Mouse (Mus musculus): ENCODE results near the gene Gpr179. TPM values are rescaled to one million over a fixed set of nuclear protein-coding genes. Genes with fewer than 3 reads are reported as not detected.
A peak's percentile ranks its signal among the peaks of the same experiment; 100 is the strongest.
"Not testable (repeated sequence)": the region's sequence is repeated elsewhere in the genome, so short reads cannot be mapped to it uniquely, and the experiment has no call there.

The Gpr179 gene
- polyA plus RNA-seq, 1 experiment from 2014 or later = 0.19 TPM

DNA sequence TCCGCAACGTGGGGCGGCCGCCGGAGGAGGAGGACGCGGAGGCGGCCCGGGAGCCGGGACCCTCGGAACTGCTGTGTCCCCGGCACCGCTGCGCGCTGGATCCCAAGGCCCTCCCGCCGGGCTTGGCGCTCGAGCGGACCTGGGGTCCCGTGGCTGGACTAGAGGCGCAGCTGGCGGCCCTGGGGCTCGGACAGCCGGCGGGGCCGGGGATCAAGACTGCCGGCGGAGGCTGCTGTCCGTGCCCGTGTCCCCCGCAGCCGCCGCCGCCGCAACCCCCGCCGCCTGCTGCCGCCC, 10.7 kb upstream of the Gpr179 start:
- Histone ChIP-seq H3K27ac (ENCODE audit: low read length) (peak overlapping the region; percentile 80), H3K27me3 (replicated peaks; ENCODE audit: control insufficient read depth, insufficient read depth, low read length) (no peaks in the 10 kb centered on the region), H3K4me2 (ENCODE audit: low read length) (peak overlapping the region; percentile 66), H3K4me3 (replicated peaks; ENCODE audit: low read length) (peak overlapping the region; percentile 98), H3K9me3 (ENCODE audit: control insufficient read depth, low read length) (no peaks in the 10 kb centered on the region), H3K4me1 (replicated peaks; ENCODE audit: control insufficient read depth, insufficient read depth, low read length) (peaks cover 40% of the 10 kb centered on the region), H3K36me3 (ENCODE audit: control insufficient read depth, insufficient read depth) (no peaks in the 10 kb centered on the region), H3K9ac (replicated peaks; ENCODE audit: low read depth, low read length) (peak overlapping the region; percentile 91)
- WGBS = under 1% methylated on average over 28 of the region's 39 CpGs
- ATAC-seq = no peak; the same call in none of the 2 replicates

GRCm38 (mm10) chr11:97361948-97362648, 10.2 kb upstream of the Gpr179 start, which contains the start of gene Socs7:
Gene Socs7, plus strand, starts transcription at chr11:97362551.
- under 1% methylated on average over 30 of the region's 81 CpGs for WGBS
- Histone ChIP-seq H3K27me3 (replicated peaks; ENCODE audit: control insufficient read depth, insufficient read depth, low read length) (no peaks in the 10 kb centered on the region), H3K9ac (replicated peaks; ENCODE audit: low read depth, low read length) (peak within 1 kb of the TSS; percentile 91), H3K4me1 (replicated peaks; ENCODE audit: control insufficient read depth, insufficient read depth, low read length) (peaks cover 36% of the 10 kb centered on the region), H3K36me3 (ENCODE audit: control insufficient read depth, insufficient read depth) (no peaks in the 10 kb centered on the region), H3K9me3 (ENCODE audit: control insufficient read depth, low read length) (no peaks in the 10 kb centered on the region), H3K4me3 (replicated peaks; ENCODE audit: low read length) (peak within 1 kb of the TSS; percentile 98), H3K4me2 (ENCODE audit: low read length) (peak within 1 kb of the TSS; percentile 83), H3K27ac (ENCODE audit: low read length) (peak within 1 kb of the TSS; percentile 87)
- ATAC-seq = peak; percentile 97

GRCm38 (mm10) chr11:97357663-97358062, 5.8 kb upstream of the Gpr179 start:
- not testable (repeated sequence) for H3K9ac ChIP-seq (replicated peaks; ENCODE audit: low read depth, low read length); H3K9me3 ChIP-seq (ENCODE audit: control insufficient read depth, low read length); H3K27ac ChIP-seq (ENCODE audit: low read length); H3K36me3 ChIP-seq (ENCODE audit: control insufficient read depth, insufficient read depth); H3K4me3 ChIP-seq (replicated peaks; ENCODE audit: low read length); H3K27me3 ChIP-seq (replicated peaks; ENCODE audit: control insufficient read depth, insufficient read depth, low read length); ATAC-seq; H3K4me2 ChIP-seq (ENCODE audit: low read length); H3K4me1 ChIP-seq (replicated peaks; ENCODE audit: control insufficient read depth, insufficient read depth, low read length)
- 15% methylated on average over 4 of the region's 6 CpGs for WGBS

GRCm38 (mm10) chr11:97355247-97355646, 3.4 kb upstream of the Gpr179 start:
- no peak overlapping the region for H3K4me2 ChIP-seq (ENCODE audit: low read length)
- no peaks in the 10 kb centered on the region for H3K36me3 ChIP-seq (ENCODE audit: control insufficient read depth, insufficient read depth)
- peaks cover 2% of the 10 kb centered on the region for H3K4me1 ChIP-seq (replicated peaks; ENCODE audit: control insufficient read depth, insufficient read depth, low read length)
- no peak overlapping the region for H3K4me3 ChIP-seq (replicated peaks; ENCODE audit: low read length)
- H3K9ac ChIP-seq (replicated peaks; ENCODE audit: low read depth, low read length) = no peak overlapping the region
- no peak overlapping the region for H3K27ac ChIP-seq (ENCODE audit: low read length)
- no peak for ATAC-seq
- no peaks in the 10 kb centered on the region for H3K9me3 ChIP-seq (ENCODE audit: control insufficient read depth, low read length)
- 88% methylated on average over 7 of the region's 7 CpGs for WGBS
- H3K27me3 ChIP-seq (replicated peaks; ENCODE audit: control insufficient read depth, insufficient read depth, low read length) = no peaks in the 10 kb centered on the region

GRCm38 (mm10) chr11:97354646-97355045, 2.8 kb upstream of the Gpr179 start:
- Histone ChIP-seq H3K4me1 (replicated peaks; ENCODE audit: control insufficient read depth, insufficient read depth, low read length) (peaks cover 8% of the 10 kb centered on the region), H3K9me3 (ENCODE audit: control insufficient read depth, low read length) (no peaks in the 10 kb centered on the region), H3K36me3 (ENCODE audit: control insufficient read depth, insufficient read depth) (no peaks in the 10 kb centered on the region), H3K4me2 (ENCODE audit: low read length) (no peak overlapping the region), H3K27me3 (replicated peaks; ENCODE audit: control insufficient read depth, insufficient read depth, low read length) (no peaks in the 10 kb centered on the region), H3K27ac (ENCODE audit: low read length) (no peak overlapping the region), H3K9ac (replicated peaks; ENCODE audit: low read depth, low read length) (no peak overlapping the region), H3K4me3 (replicated peaks; ENCODE audit: low read length) (no peak overlapping the region)
- 78% methylated on average over 2 of the region's 2 CpGs for WGBS
- ATAC-seq = no peak

GRCm38 (mm10) chr11:97352935-97353597, 1.2 kb upstream of the Gpr179 start:
- no peak overlapping the region for H3K4me3 ChIP-seq (replicated peaks; ENCODE audit: low read length)
- 82% methylated on average over 4 of the region's 4 CpGs for WGBS
- H3K9me3 ChIP-seq (ENCODE audit: control insufficient read depth, low read length) = no peaks in the 10 kb centered on the region
- peaks cover 10% of the 10 kb centered on the region for H3K4me1 ChIP-seq (replicated peaks; ENCODE audit: control insufficient read depth, insufficient read depth, low read length)
- no peak overlapping the region for H3K27ac ChIP-seq (ENCODE audit: low read length)
- no peak for ATAC-seq
- no peak overlapping the region for H3K4me2 ChIP-seq (ENCODE audit: low read length)
- H3K36me3 ChIP-seq (ENCODE audit: control insufficient read depth, insufficient read depth) = no peaks in the 10 kb centered on the region
- no peak overlapping the region for H3K9ac ChIP-seq (replicated peaks; ENCODE audit: low read depth, low read length)
- H3K27me3 ChIP-seq (replicated peaks; ENCODE audit: control insufficient read depth, insufficient read depth, low read length) = no peaks in the 10 kb centered on the region

DNA sequence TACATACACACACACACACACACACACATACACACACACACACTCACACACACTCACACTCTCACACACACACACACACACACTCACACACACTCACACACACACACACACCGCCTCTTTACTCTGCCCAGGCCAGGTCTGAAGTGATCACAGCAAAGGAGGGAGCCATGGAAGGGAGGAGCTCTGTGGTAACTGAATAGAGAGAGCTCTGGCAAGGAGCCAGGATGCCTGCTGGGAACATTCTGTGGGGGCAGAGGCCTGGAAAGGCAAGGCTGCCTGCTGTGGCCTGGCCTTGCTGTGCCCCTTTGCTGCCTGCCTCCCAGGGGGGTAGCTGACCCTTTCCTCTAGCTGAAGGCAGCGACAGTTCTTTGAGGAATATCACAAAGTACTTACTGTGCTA, 1.8 kb downstream of the Gpr179 start:
- Histone ChIP-seq H3K4me3 (replicated peaks; ENCODE audit: low read length) (no peak overlapping the region), H3K9me3 (ENCODE audit: control insufficient read depth, low read length) (no peaks in the 10 kb centered on the region), H3K36me3 (ENCODE audit: control insufficient read depth, insufficient read depth) (no peaks in the 10 kb centered on the region), H3K27me3 (replicated peaks; ENCODE audit: control insufficient read depth, insufficient read depth, low read length) (no peaks in the 10 kb centered on the region), H3K4me2 (ENCODE audit: low read length) (no peak overlapping the region), H3K4me1 (replicated peaks; ENCODE audit: control insufficient read depth, insufficient read depth, low read length) (peaks cover 10% of the 10 kb centered on the region), H3K27ac (ENCODE audit: low read length) (0 out of 2 replicates have a peak overlapping the region, but pooled peaks have one; percentile 31), H3K9ac (replicated peaks; ENCODE audit: low read depth, low read length) (no peak overlapping the region)
- WGBS = 0% methylated on average over 2 of the region's 2 CpGs
- peak; percentile 80 for ATAC-seq

DNA sequence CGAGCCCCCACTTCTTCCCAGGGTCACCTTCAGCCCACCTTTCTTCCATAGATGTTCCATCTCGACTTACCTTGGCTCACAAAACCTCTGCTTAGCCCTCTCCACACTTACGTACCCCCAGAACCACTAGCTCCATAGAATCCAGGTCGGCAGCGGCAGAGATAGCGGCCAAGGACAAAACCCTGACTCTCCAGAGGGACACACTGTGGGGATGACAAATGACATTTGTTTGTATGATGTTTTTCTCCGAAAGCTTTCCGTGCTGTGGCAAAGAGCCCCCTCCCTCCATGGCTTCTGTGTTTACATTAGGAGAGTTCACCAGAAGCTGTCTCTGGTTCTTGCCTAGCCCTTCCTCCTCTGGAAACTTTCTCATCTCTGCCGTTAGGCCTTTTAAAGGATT, 4.6 kb downstream of the Gpr179 start:
- Histone ChIP-seq H3K27me3 (replicated peaks; ENCODE audit: control insufficient read depth, insufficient read depth, low read length) (no peaks in the 10 kb centered on the region), H3K4me2 (ENCODE audit: low read length) (no peak overlapping the region), H3K9ac (replicated peaks; ENCODE audit: low read depth, low read length) (no peak overlapping the region), H3K36me3 (ENCODE audit: control insufficient read depth, insufficient read depth) (no peaks in the 10 kb centered on the region), H3K27ac (ENCODE audit: low read length) (no peak overlapping the region), H3K4me3 (replicated peaks; ENCODE audit: low read length) (no peak overlapping the region), H3K9me3 (ENCODE audit: control insufficient read depth, low read length) (no peaks in the 10 kb centered on the region), H3K4me1 (replicated peaks; ENCODE audit: control insufficient read depth, insufficient read depth, low read length) (peaks cover 10% of the 10 kb centered on the region)
- no peak for ATAC-seq
- WGBS = 84% methylated on average over 9 of the region's 9 CpGs

DNA sequence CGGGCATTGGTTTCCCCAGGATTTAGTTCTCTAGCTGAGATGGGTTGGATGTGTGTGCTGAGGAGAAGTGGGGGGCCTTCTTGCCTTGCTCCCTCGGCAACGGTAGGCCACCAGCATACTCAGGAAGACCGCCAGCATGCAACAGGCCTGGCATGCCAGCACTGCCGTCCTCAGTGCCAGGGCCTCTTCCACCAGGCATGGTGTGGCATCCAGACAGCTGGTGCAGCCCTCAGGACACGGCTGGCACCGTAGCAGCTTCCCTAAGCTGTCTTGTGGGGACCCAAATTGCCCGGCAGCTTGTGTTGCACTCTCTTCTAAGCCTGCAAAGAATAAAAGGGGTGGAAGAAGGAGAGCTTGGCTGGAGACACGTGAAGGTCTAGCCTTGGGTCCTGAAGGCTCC, 5.5 kb downstream of the Gpr179 start:
- Histone ChIP-seq H3K27ac (ENCODE audit: low read length) (no peak overlapping the region), H3K4me1 (replicated peaks; ENCODE audit: control insufficient read depth, insufficient read depth, low read length) (peaks cover 10% of the 10 kb centered on the region), H3K36me3 (ENCODE audit: control insufficient read depth, insufficient read depth) (no peaks in the 10 kb centered on the region), H3K9me3 (ENCODE audit: control insufficient read depth, low read length) (no peaks in the 10 kb centered on the region), H3K9ac (replicated peaks; ENCODE audit: low read depth, low read length) (no peak overlapping the region), H3K4me2 (ENCODE audit: low read length) (no peak overlapping the region), H3K27me3 (replicated peaks; ENCODE audit: control insufficient read depth, insufficient read depth, low read length) (no peaks in the 10 kb centered on the region), H3K4me3 (replicated peaks; ENCODE audit: low read length) (no peak overlapping the region)
- no peak for ATAC-seq
- 59% methylated on average over 9 of the region's 9 CpGs for WGBS
